Mouse (Mus musculus) MEL (cell line): ENCODE measurements around the gene Mcm3ap. TPM values are rescaled to one million over a fixed set of nuclear protein-coding genes. Genes with fewer than 3 reads are reported as not detected.

ENCODE experiments used
- DNase-seq: peaks from one replicate; pipeline ENCODE4 v3.0.0; 2011; ENCODE audit warnings: low read depth, low spot score
- H3K27ac ChIP-seq: 2 replicates; pipeline ENCODE4 v1.5.1; 2012; ENCODE audit warnings: low read depth, mild to moderate bottlenecking, control low read depth, low read length, moderate library complexity; ENCODE audit not compliant: control insufficient read depth
- H3K27me3 ChIP-seq, 2 experiments: fragments of 150-350 bp in 1 of 2; sonication (generic) in 1 of 2; 2 replicates each; pipeline ENCODE4 v1.6.1; 2012; ENCODE audit warnings: low read length in 2 of 2, mild to moderate bottlenecking in 2 of 2, improper control_type of control experiment in 1 of 2, moderate library complexity in 1 of 2; ENCODE audit not compliant: insufficient read depth in 2 of 2, control insufficient read depth in 1 of 2
- H3K36me3 ChIP-seq, 2 experiments: 2 replicates each; pipeline ENCODE4 v1.6.1; 2012 to 2014; ENCODE audit warnings: low read length in 2 of 2, improper control_type of control experiment in 1 of 2, inconsistent platforms in 1 of 2, mild to moderate bottlenecking in 1 of 2; ENCODE audit not compliant: insufficient read depth in 2 of 2, control insufficient read depth in 1 of 2
- H3K4me1 ChIP-seq, 2 experiments: fragments of 150-350 bp in 1 of 2; sonication (generic) in 1 of 2; 2 replicates each; pipeline ENCODE4 v1.6.1; 2012; ENCODE audit warnings: low read length in 2 of 2, improper control_type of control experiment in 1 of 2, mild to moderate bottlenecking in 1 of 2; ENCODE audit not compliant: insufficient read depth in 2 of 2, control insufficient read depth in 1 of 2
- H3K4me3 ChIP-seq, 2 experiments: fragments of 150-350 bp in 1 of 2; sonication (generic) in 1 of 2; 2 replicates each; pipeline ENCODE4 v1.5.1; 2012; ENCODE audit warnings: low read depth in 2 of 2, low read length in 2 of 2, mild to moderate bottlenecking in 2 of 2, moderate library complexity in 2 of 2, control low read depth in 1 of 2, improper control_type of control experiment in 1 of 2; ENCODE audit not compliant: control insufficient read depth in 1 of 2, insufficient read depth in 1 of 2
- H3K79me2 ChIP-seq: 2 replicates; pipeline ENCODE4 v1.6.1; 2012; ENCODE audit warnings: mild to moderate bottlenecking, low read length, moderate library complexity; ENCODE audit not compliant: control insufficient read depth, poor library complexity, insufficient read depth
- H3K9ac ChIP-seq: 2 replicates; pipeline ENCODE4 v1.6.1; 2012; ENCODE audit warnings: low read depth, mild to moderate bottlenecking, control low read depth, low read length, moderate library complexity; ENCODE audit not compliant: control insufficient read depth, poor library complexity, severe bottlenecking
- H3K9me3 ChIP-seq: fragments of 150-350 bp; sonication (generic); replicated peaks from 2 replicates; pipeline ENCODE4 v1.6.1; 2012; ENCODE audit warnings: mild to moderate bottlenecking, low read length, improper control_type of control experiment, moderate library complexity; ENCODE audit not compliant: insufficient read depth
- BHLHE40 ChIP-seq: IDR thresholded peaks from 2 replicates; pipeline ENCODE4 v1.6.1; 2012; ENCODE audit warnings: low read depth, mild to moderate bottlenecking, inconsistent platforms, low read length, improper control_type of control experiment, borderline replicate concordance
- CHD2 ChIP-seq: IDR thresholded peaks from 2 replicates; pipeline ENCODE4 v1.6.1; 2011; ENCODE audit warnings: low read length, improper control_type of control experiment
- HCFC1 ChIP-seq: IDR thresholded peaks from 2 replicates; pipeline ENCODE4 v1.6.1; 2012; ENCODE audit warnings: low read depth, mild to moderate bottlenecking, inconsistent platforms, low read length, improper control_type of control experiment, moderate library complexity
- MAFK ChIP-seq: IDR thresholded peaks from 2 replicates; pipeline ENCODE4 v1.6.1; 2011; ENCODE audit warnings: low read depth, mild to moderate bottlenecking, low read length, improper control_type of control experiment, borderline replicate concordance
- MAX ChIP-seq: IDR thresholded peaks from 2 replicates; pipeline ENCODE4 v1.6.1; 2011; ENCODE audit warnings: low read length, improper control_type of control experiment
- MYB ChIP-seq: IDR thresholded peaks from 2 replicates; pipeline ENCODE4 v1.6.1; 2011; ENCODE audit warnings: mild to moderate bottlenecking, low read depth, low read length, improper control_type of control experiment
- MYC ChIP-seq: IDR thresholded peaks from 2 replicates; pipeline ENCODE4 v1.6.1; 2011; ENCODE audit warnings: low read depth, mild to moderate bottlenecking, low read length, improper control_type of control experiment, moderate library complexity
- NELFE ChIP-seq: IDR thresholded peaks from 2 replicates; pipeline ENCODE4 v1.6.1; 2011; ENCODE audit warnings: low read depth, low read length, improper control_type of control experiment
- NRF1 ChIP-seq: IDR thresholded peaks from 2 replicates; pipeline ENCODE4 v1.6.1; 2014; ENCODE audit warnings: low read depth, mild to moderate bottlenecking, inconsistent platforms, low read length, improper control_type of control experiment, moderate library complexity; ENCODE audit not compliant: poor library complexity, insufficient read depth, severe bottlenecking
- POLR2A ChIP-seq, 2 experiments: IDR thresholded peaks; 2 replicates each; pipeline ENCODE4 v1.6.1; 2011 to 2012; ENCODE audit warnings: low read length in 2 of 2, mild to moderate bottlenecking in 2 of 2, control low read depth in 1 of 2, improper control_type of control experiment in 1 of 2, low read depth in 1 of 2, moderate library complexity in 1 of 2; ENCODE audit not compliant: control insufficient read depth in 1 of 2, insufficient read depth in 1 of 2, poor library complexity in 1 of 2
- POLR2AphosphoS2 ChIP-seq: IDR thresholded peaks from 2 replicates; pipeline ENCODE4 v1.6.1; 2011; ENCODE audit warnings: low read length, improper control_type of control experiment
- POLR2AphosphoS5 ChIP-seq: IDR thresholded peaks from 2 replicates; pipeline ENCODE4 v1.6.1; 2012; ENCODE audit warnings: low read depth, borderline replicate concordance, mild to moderate bottlenecking, inconsistent platforms, low read length, moderate library complexity, mixed read lengths
- RAD21 ChIP-seq: IDR thresholded peaks from 2 replicates; pipeline ENCODE4 v1.6.1; 2011; ENCODE audit warnings: mild to moderate bottlenecking, low read depth, low read length, improper control_type of control experiment
- RCOR1 ChIP-seq: IDR thresholded peaks from 2 replicates; pipeline ENCODE4 v1.6.1; 2012; ENCODE audit warnings: low read depth, mild to moderate bottlenecking, inconsistent platforms, low read length, improper control_type of control experiment
- SMC3 ChIP-seq: IDR thresholded peaks from 2 replicates; pipeline ENCODE4 v1.6.1; 2011; ENCODE audit warnings: low read depth, low read length, improper control_type of control experiment
- TBP ChIP-seq: IDR thresholded peaks from 2 replicates; pipeline ENCODE4 v1.8.0; 2011; ENCODE audit warnings: low read depth, low read length, improper control_type of control experiment
- TCF12 ChIP-seq: IDR thresholded peaks from 2 replicates; pipeline ENCODE4 v1.6.1; 2014; ENCODE audit warnings: low read depth, mild to moderate bottlenecking, inconsistent platforms, low read length, improper control_type of control experiment, moderate library complexity
- USF1 ChIP-seq: IDR thresholded peaks from 2 replicates; pipeline ENCODE4 v1.6.1; 2014; ENCODE audit warnings: low read depth, mild to moderate bottlenecking, inconsistent platforms, low read length, improper control_type of control experiment, moderate library complexity
- ZMIZ1 ChIP-seq: IDR thresholded peaks from 2 replicates; pipeline ENCODE4 v1.6.1; 2012; ENCODE audit warnings: low read depth, mild to moderate bottlenecking, inconsistent platforms, low read length, improper control_type of control experiment, moderate library complexity
- ZNF384 ChIP-seq: IDR thresholded peaks from 2 replicates; pipeline ENCODE4 v1.6.1; 2012; ENCODE audit warnings: low read depth, mild to moderate bottlenecking, inconsistent platforms, low read length, improper control_type of control experiment
- polyA plus RNA-seq, 2 experiments: library from polyadenylated mRNA; stranded (reverse) in 1 of 2; unstranded in 1 of 2; fragments of >175 nt in 1 of 2; fragments of >200 nt in 1 of 2; gene quantifications; 2 replicates each; pipeline versions ENCODE4 v1.2.1 to v1.2.4; 2012; ENCODE audit warnings: low replicate concordance in 2 of 2, low read depth in 1 of 2; ENCODE audit not compliant: insufficient read length in 2 of 2, insufficient read depth in 1 of 2, missing spikeins in 1 of 2
- total RNA-seq: library from RNA; depleted of rRNA; stranded (reverse); fragments of 300-350 nt; gene quantifications from 2 replicates; pipeline ENCODE4 v1.2.3, GENCODE M21; 2012

The Mcm3ap gene
- total and polyA plus RNA-seq, 3 experiments, result 39.6 to 57.0 TPM; not detected in 1

- TF ChIP-seq TCF12, result no peak
- TF ChIP-seq USF1, result no peak
- H3K4me3 ChIP-seq, result no peak overlapping the region
- H3K79me2 ChIP-seq, result no peaks in the 10 kb centered on the region
- no peaks in the 10 kb centered on the region for H3K9me3 ChIP-seq
- H3K4me1 ChIP-seq, result no peaks in the 10 kb centered on the region
- no peak overlapping the region for H3K27ac ChIP-seq
- no peaks in the 10 kb centered on the region for H3K27me3 ChIP-seq
- DNase-seq, result no peak
- H3K9ac ChIP-seq, result no peak overlapping the region
- no peaks in the 10 kb centered on the region for H3K36me3 ChIP-seq
Measured at GRCm38 (mm10) chr10:76461255-76461654, 7.5 kb upstream of the Mcm3ap start.

DNA sequence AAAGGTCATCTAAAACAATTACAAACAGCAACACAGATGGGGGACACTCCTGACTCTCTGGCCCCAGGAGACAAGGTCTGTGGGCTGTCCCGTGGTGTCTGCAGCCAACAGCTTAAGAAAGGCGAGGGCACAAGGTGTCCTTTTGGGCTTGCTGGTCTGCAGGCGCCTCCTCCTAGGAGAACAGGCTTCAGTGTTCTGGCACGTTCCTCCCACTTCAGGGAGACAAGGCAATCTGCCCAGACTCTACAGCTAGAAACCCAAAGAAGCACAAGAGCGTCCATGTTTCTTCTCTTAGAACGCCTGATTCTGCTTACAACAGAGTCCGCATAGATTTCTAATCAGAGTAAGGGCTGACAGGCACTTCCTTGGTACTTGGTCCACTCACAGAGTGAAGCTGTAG lies 6.4 kb upstream of the Mcm3ap start:
- Histone ChIP-seq H3K9me3 (no peaks in the 10 kb centered on the region), H3K9ac (no peak overlapping the region), H3K79me2 (no peaks in the 10 kb centered on the region), H3K27me3 (no peaks in the 10 kb centered on the region), H3K36me3 (no peaks in the 10 kb centered on the region), H3K4me3 (no peak overlapping the region), H3K27ac (no peak overlapping the region), H3K4me1 (no peaks in the 10 kb centered on the region)
- DNase-seq, result no peak
- TF ChIP-seq MAX (no peak), MYC (no peak), ZMIZ1 (no peak), CHD2 (no peak), POLR2AphosphoS2 (no peak), MYB (no peak), HCFC1 (no peak), TBP (no peak), MAFK (no peak), USF1 (no peak), POLR2A (IDR thresholded peaks at IDR 0.05; ENCODE audit: control insufficient read depth in 1 of 2, insufficient read depth in 1 of 2, low read depth in 1 of 2, low read length in 2 of 2, poor library complexity in 1 of 2) (no peak), SMC3 (no peak), RAD21 (no peak)

DNA sequence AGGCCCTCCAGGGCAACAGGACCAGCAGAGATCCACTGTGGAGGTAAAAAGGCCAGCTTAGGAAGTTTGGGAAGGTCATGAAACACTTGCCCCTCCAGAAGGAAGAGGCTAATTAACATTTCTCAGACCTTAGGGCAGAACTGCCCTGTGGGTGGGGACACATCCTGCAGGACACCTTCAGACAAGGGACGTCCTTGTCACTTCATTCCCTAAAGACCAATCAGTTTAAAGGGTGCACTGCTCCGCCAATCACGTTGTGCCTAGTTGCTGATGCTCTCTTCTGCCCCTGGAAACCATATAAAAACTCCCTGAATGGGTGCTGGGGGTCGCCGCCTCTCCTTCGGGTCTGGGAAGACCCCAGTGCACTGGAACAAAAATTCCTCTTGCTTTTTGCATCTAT lies 6.0 kb upstream of the Mcm3ap start:
- Histone ChIP-seq H3K9ac (no peak overlapping the region), H3K27me3 (no peaks in the 10 kb centered on the region), H3K4me1 (peaks cover 1 to 2% of the 10 kb centered on the region in 2 experiments; a peak in 3 of 4 replicates), H3K4me3 (no peak overlapping the region), H3K9me3 (no peaks in the 10 kb centered on the region), H3K36me3 (peaks cover 0 to 2% of the 10 kb centered on the region in 2 experiments; a peak in 2 of 4 replicates), H3K27ac (no peak overlapping the region), H3K79me2 (no peaks in the 10 kb centered on the region)
- DNase-seq, result no peak
- no peak for TF ChIP-seq MYC
- TF ChIP-seq RCOR1, result no peak
- no peak for TF ChIP-seq ZMIZ1
- TF ChIP-seq BHLHE40, result no peak
- TF ChIP-seq NELFE, result no peak
- no peak for TF ChIP-seq MAX
- TF ChIP-seq TBP, result no peak
- TF ChIP-seq SMC3, result no peak
- TF ChIP-seq NRF1, result no peak
- TF ChIP-seq MYB, result no peak
- TF ChIP-seq POLR2AphosphoS5, result no peak
- no peak for TF ChIP-seq ZNF384
- TF ChIP-seq TCF12, result no peak
- TF ChIP-seq MAFK, result no peak
